Mouse (Mus musculus) lung, embryonic 16.5 days (tissue): Measurements from ENCODE around the gene Slc39a5. TPM values are rescaled to one million over a fixed set of nuclear protein-coding genes. Genes with fewer than 3 reads are reported as not detected.

Experiments
- ATAC-seq: fragments of 200-750 bp; cut with Nextera tagmentation; 2 replicates; pipeline ENCODE4 v1.8.0; 2017; ENCODE audit warnings: low read depth, mild to moderate bottlenecking, moderate library complexity
- H3K27ac ChIP-seq: fragments of 300-500 bp; sonication (generic); 2 replicates; pipeline ENCODE4 v1.5.1; 2014; ENCODE audit warnings: mild to moderate bottlenecking, control low read depth, low read length
- H3K27me3 ChIP-seq: fragments of 300-500 bp; sonication (generic); 2 replicates; pipeline ENCODE4 v1.6.1; 2014; ENCODE audit warnings: low read depth, low read length, mixed read lengths; ENCODE audit not compliant: control insufficient read depth, insufficient read depth
- H3K36me3 ChIP-seq: fragments of 300-500 bp; sonication (generic); 2 replicates; pipeline ENCODE4 v1.6.1; 2014; ENCODE audit warnings: low read length; ENCODE audit not compliant: control insufficient read depth, insufficient read depth
- H3K4me1 ChIP-seq: fragments of 300-500 bp; sonication (generic); replicated peaks from 2 replicates; pipeline ENCODE4 v1.6.1; 2014; ENCODE audit warnings: low read length, mixed read lengths; ENCODE audit not compliant: control insufficient read depth, insufficient read depth
- H3K4me2 ChIP-seq: fragments of 300-500 bp; sonication (generic); 2 replicates; pipeline ENCODE4 v1.6.1; 2014; ENCODE audit warnings: low read depth, low read length, control low read depth
- H3K4me3 ChIP-seq: fragments of 300-500 bp; sonication (generic); 2 replicates; pipeline ENCODE4 v1.5.1; 2014; ENCODE audit warnings: mild to moderate bottlenecking, low read length, control low read depth
- H3K9ac ChIP-seq: fragments of 300-500 bp; sonication (generic); 2 replicates; pipeline ENCODE4 v1.6.1; 2014; ENCODE audit warnings: low read length, control low read depth
- H3K9me3 ChIP-seq: fragments of 300-500 bp; sonication (generic); 2 replicates; pipeline ENCODE4 v1.6.1; 2016; ENCODE audit warnings: low read length; ENCODE audit not compliant: control insufficient read depth
- WGBS: fragments of 180-500 bp; shearing (Covaris S2); extraction: QIAGEN DNeasy Blood & Tissue Kit; methylation state at CpG from one replicate; pipeline ENCODE4 v1.1.7; 2014; 5-methylcytosine and 5-hydroxymethylcytosine counted together
- microRNA-seq: library from miRNA; unstranded; fragments of <30 nt; microRNA quantifications from one replicate; pipeline ENCODE4, GENCODE M21; 2016
- polyA plus RNA-seq: library from polyadenylated mRNA; unstranded; fragments of >200 nt; fragmentation: Nextera tagmentation; extraction: Ambion mirVana; gene quantifications from 2 replicates; pipeline ENCODE4 v1.2.1, GENCODE M21; 2015

Slc39a5 gene
- polyA plus RNA-seq, 1 experiment from 2014 or later: 0.13 TPM

- Histone ChIP-seq H3K9ac (no peak overlapping the region), H3K4me2 (no peak overlapping the region), H3K4me1 (peaks cover 2% of the 10 kb centered on the region), H3K27ac (no peak overlapping the region), H3K36me3 (peaks cover 42% of the 10 kb centered on the region), H3K27me3 (no peaks in the 10 kb centered on the region), H3K9me3 (no peaks in the 10 kb centered on the region), H3K4me3 (no peak overlapping the region)
- ATAC-seq: peak; percentile 50; the same call in 1 of the 2 replicates
- 43% methylated on average over 3 of the region's 3 CpGs for WGBS
Observed at GRCm38 (mm10) chr10:128362568-128362967, 38.5 kb downstream of the Slc39a5 start.

DNA sequence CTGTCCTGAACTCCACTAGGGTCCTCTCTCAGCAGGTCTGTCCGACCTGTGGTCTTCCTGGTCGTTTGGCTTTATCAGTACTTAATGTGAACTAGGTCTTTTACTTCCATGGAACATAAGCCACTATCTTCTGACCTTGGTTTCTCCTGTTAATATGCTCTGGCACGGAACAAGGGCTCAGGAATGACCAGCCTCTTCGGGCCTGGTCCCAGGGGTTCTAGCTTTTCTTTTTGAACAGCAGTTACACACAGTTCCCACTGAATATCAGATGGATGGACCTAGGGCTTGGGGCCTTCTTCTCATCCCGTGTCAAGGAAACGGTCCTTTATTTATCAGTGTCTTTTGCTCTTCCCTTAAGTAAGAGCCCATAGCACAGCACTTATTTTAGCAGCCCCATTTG, 39.2 kb downstream of the Slc39a5 start:
- H3K4me2 ChIP-seq: no peak overlapping the region
- 84% methylated on average over 6 of the region's 6 CpGs for WGBS
- peaks cover 45% of the 10 kb centered on the region for H3K36me3 ChIP-seq
- no peak for ATAC-seq
- no peak overlapping the region for H3K27ac ChIP-seq
- no peaks in the 10 kb centered on the region for H3K4me1 ChIP-seq
- H3K4me3 ChIP-seq: no peak overlapping the region
- H3K27me3 ChIP-seq: no peaks in the 10 kb centered on the region
- no peak overlapping the region for H3K9ac ChIP-seq
- no peaks in the 10 kb centered on the region for H3K9me3 ChIP-seq

GRCm38 (mm10) chr10:128359226-128359625, 41.8 kb downstream of the Slc39a5 start:
- Histone ChIP-seq H3K4me3 (no peak overlapping the region), H3K4me1 (no peaks in the 10 kb centered on the region), H3K36me3 (peaks cover 53% of the 10 kb centered on the region), H3K4me2 (no peak overlapping the region), H3K27ac (no peak overlapping the region), H3K9me3 (no peaks in the 10 kb centered on the region), H3K27me3 (no peaks in the 10 kb centered on the region), H3K9ac (no peak overlapping the region)
- no peak for ATAC-seq
- 79% methylated on average over 6 of the region's 6 CpGs for WGBS

- 0 out of 2 replicates have a peak, but pooled peaks have one; percentile 56 for ATAC-seq
- WGBS: 36% methylated on average over 2 of the region's 2 CpGs
Observed at GRCm38 (mm10) chr10:128358796-128359195, 42.2 kb downstream of the Slc39a5 start.

DNA sequence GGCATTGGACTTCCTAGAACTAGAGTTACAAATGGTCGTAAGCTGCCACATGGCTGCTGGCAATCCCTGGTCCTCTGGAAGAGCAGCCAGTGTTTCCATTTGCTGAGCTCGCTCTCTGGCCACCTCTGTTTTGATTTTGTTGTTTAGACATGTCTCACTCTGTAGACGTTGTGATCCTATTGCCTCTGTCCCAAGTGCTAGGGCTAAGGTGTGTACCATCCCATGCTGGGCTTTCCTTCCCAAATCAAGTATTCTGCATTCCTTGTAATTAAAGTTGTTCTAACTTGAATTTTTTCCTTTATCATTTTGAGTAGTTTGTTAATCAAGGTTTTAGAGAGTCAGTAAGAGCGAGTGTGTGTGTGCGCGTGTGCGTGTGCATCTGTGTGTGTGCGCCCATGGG, 53.5 kb downstream of the Slc39a5 start:
- 87% methylated on average over 8 of the region's 8 CpGs for whole genome bisulfite sequencing
- Histone ChIP-seq H3K27me3 (no peaks in the 10 kb centered on the region), H3K27ac (no peak overlapping the region), H3K9me3 (no peaks in the 10 kb centered on the region), H3K4me3 (no peak overlapping the region), H3K36me3 (peaks cover 15% of the 10 kb centered on the region), H3K4me2 (no peak overlapping the region), H3K9ac (no peak overlapping the region), H3K4me1 (peaks cover 14% of the 10 kb centered on the region)
- no peak for ATAC-seq

More at GRCm38 (mm10) chr10:128358796-128359195, 42.2 kb downstream of the Slc39a5 start:
- Histone ChIP-seq H3K4me1 (no peaks in the 10 kb centered on the region), H3K9me3 (no peaks in the 10 kb centered on the region), H3K4me2 (no peak overlapping the region), H3K27ac (no peak overlapping the region), H3K4me3 (no peak overlapping the region), H3K9ac (no peak overlapping the region), H3K36me3 (peaks cover 57% of the 10 kb centered on the region), H3K27me3 (no peaks in the 10 kb centered on the region)

Small RNA genes lying within 50 kb of the gene (microRNA-seq; reads per million reads assigned to microRNA genes)
- not detected for gene Gm25361
- gene Gm26308: not detected
- gene Mir6914: not detected
- not detected for gene Mir6915

Other genes starting within 250 kb of the Slc39a5 start
- 37.4 and 40.7 TPM in 2 replicates for gene Rbms2, start 220.9 kb downstream of the Slc39a5 start, polyA plus RNA-seq
- 1.6 and 1.7 TPM in 2 replicates for gene Gls2, start 206.8 kb downstream of the Slc39a5 start, polyA plus RNA-seq
- 24.1 and 24.5 TPM in 2 replicates for gene Spryd4, start 189.4 kb downstream of the Slc39a5 start, polyA plus RNA-seq
- not detected in 2 replicates for gene Mip, start 175.4 kb downstream of the Slc39a5 start, polyA plus RNA-seq
- 52.1 and 58.4 TPM in 2 replicates for gene Timeless, start 169.2 kb downstream of the Slc39a5 start, polyA plus RNA-seq
- 0.14 and 0.63 TPM in 2 replicates for gene Apon, start 147.1 kb downstream of the Slc39a5 start, polyA plus RNA-seq
- 0.43 and 2.6 TPM in 2 replicates for gene Apof, start 132.6 kb downstream of the Slc39a5 start, polyA plus RNA-seq
- gene Stat2, start 130.7 kb downstream of the Slc39a5 start, polyA plus RNA-seq: 12.3 and 13.1 TPM in 2 replicates
- 0.34 and 0.38 TPM in 2 replicates for gene Il23a, start 102.5 kb downstream of the Slc39a5 start, polyA plus RNA-seq
- 38.7 and 39.8 TPM in 2 replicates for gene Pan2, start 97.9 kb downstream of the Slc39a5 start, polyA plus RNA-seq
- 326 and 347 TPM in 2 replicates for gene Cnpy2, start 78.8 kb downstream of the Slc39a5 start, polyA plus RNA-seq
- gene Cs, start 63.5 kb downstream of the Slc39a5 start, polyA plus RNA-seq: 171 TPM in 2 replicates
- gene Coq10a, start 32.2 kb downstream of the Slc39a5 start, polyA plus RNA-seq: 3.7 and 4.6 TPM in 2 replicates
- gene Ankrd52, start 24.1 kb downstream of the Slc39a5 start, polyA plus RNA-seq: 8.4 and 9.6 TPM in 2 replicates
- 67.7 and 74.5 TPM in 2 replicates for gene Nabp2, start 10.3 kb upstream of the Slc39a5 start, polyA plus RNA-seq
- gene Rnf41, start 10.4 kb upstream of the Slc39a5 start, polyA plus RNA-seq: 41.4 and 42.7 TPM in 2 replicates
- gene Smarcc2, start 58.0 kb upstream of the Slc39a5 start, polyA plus RNA-seq: 71.3 and 76.4 TPM in 2 replicates
- 1,564 and 1,684 TPM in 2 replicates for gene Myl6, start 92.9 kb upstream of the Slc39a5 start, polyA plus RNA-seq
- 3.5 and 5.1 TPM in 2 replicates for gene Myl6b, start 97.5 kb upstream of the Slc39a5 start, polyA plus RNA-seq
- gene Esyt1, start 124.6 kb upstream of the Slc39a5 start, polyA plus RNA-seq: 32.5 and 34.4 TPM in 2 replicates
- gene Zc3h10, start 146.5 kb upstream of the Slc39a5 start, polyA plus RNA-seq: 10.9 and 11.9 TPM in 2 replicates
- gene Rpl41, start 148.1 kb upstream of the Slc39a5 start, polyA plus RNA-seq: 4,142 and 4,423 TPM in 2 replicates
- gene Pa2g4, start 164.8 kb upstream of the Slc39a5 start, polyA plus RNA-seq: 161 and 167 TPM in 2 replicates
- 26.9 and 27.6 TPM in 2 replicates for gene Erbb3, start 188.4 kb upstream of the Slc39a5 start, polyA plus RNA-seq
- 720 and 793 TPM in 2 replicates for gene Rps26, start 225.5 kb upstream of the Slc39a5 start, polyA plus RNA-seq
- 1.4 and 1.6 TPM in 2 replicates for gene Ikzf4, start 244.8 kb upstream of the Slc39a5 start, polyA plus RNA-seq